Mouse (Mus musculus) lung, postnatal 4 days (tissue): ENCODE measurements around the gene Mamstr.

Experiments used
- DNase-seq, 2 experiments: peaks; one replicate each; pipeline ENCODE4 v3.0.0; 2021

Mamstr gene

GRCm38 (mm10) chr7:45693921-45694591 is 54.3 kb downstream of the Mamstr start, which contains the start of gene Sec1:
Sec1 (minus strand) TSS chr7:45694402.
- no peak for DNase-seq

- DNase-seq = no peak
These were observed 55.3 kb downstream of the Mamstr start for GRCm38 (mm10) chr7:45695098-45695497.
